Mouse (Mus musculus) adrenal gland, adult 2 months (tissue): ENCODE data around the gene Kif18b. TPM values are rescaled to one million over a fixed set of nuclear protein-coding genes. Genes with fewer than 3 reads are reported as not detected.

ENCODE experiments used
- DNase-seq: peaks from one replicate; pipeline ENCODE4 v3.0.0; 2021
- long read RNA-seq: library from polyadenylated mRNA; stranded (forward); transcript quantifications from one replicate; pipeline ENCODE4 v2.0.0, GENCODE M21; 2021
- polyA plus RNA-seq: library from polyadenylated mRNA; depleted of rRNA; stranded (reverse); fragments of >200 nt; gene quantifications from 2 replicates; pipeline ENCODE4 v1.2.3, GENCODE M21; 2012; rRNA removed
- total RNA-seq, 2 experiments: library from RNA; stranded (reverse); gene quantifications; 2 replicates each; pipeline ENCODE4 v1.2.3; 2021

Kif18b gene
- 1 to 10 TPM in 1 of 2 experiments, under 1 TPM in 1; 0.62 to 1.2 TPM for total RNA-seq
- 1.2 and 1.4 TPM in 2 replicates for polyA plus RNA-seq
- long read RNA-seq, partial matches to known transcripts, result 1 of 2 reads
- long read RNA-seq, other reads (novel, unspliced or antisense), result 0 of 2 reads

DNA sequence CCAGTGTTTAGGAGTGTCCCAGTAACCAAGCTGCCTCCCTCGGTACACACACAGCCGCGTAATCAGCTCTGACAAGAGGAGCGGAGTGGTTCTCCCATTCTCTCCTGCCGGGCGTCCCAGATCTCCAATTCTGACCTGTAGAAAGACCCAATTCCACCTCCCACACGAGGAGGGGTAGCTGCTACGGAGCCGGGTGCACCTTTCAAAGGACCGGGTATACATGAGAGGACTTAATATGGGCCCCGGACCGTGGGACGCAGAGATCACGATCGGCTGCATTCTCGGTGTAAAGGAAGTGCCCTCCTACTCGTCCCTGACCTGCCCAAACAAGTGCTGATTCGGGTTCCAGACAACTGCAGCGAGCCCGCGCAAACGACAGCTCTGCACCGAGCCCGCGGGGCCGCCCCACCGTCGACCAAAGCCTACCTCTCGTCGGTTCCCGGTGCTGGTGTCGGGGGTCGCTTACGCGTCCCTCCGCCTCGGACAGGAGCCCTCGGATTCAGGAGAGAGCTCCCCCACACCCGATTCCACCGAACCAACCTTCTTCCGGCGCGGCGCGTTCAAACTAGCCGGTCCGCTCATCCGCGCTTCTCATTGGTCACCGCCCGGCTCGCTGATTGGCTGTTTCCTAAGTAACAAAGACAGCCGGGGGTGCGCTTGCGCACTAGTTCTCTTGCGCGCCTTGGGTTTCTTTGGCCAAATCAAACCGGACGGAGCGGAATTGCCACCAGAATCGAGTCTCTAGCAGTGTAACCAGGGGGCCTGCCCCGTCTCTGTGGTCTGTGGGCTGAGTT lies at the start of gene Kif18b:
Gene Kif18b, minus strand, starts transcription at position 568 of the 794 bp plus-strand sequence.
- peak; percentile 93 for DNase-seq

DNA sequence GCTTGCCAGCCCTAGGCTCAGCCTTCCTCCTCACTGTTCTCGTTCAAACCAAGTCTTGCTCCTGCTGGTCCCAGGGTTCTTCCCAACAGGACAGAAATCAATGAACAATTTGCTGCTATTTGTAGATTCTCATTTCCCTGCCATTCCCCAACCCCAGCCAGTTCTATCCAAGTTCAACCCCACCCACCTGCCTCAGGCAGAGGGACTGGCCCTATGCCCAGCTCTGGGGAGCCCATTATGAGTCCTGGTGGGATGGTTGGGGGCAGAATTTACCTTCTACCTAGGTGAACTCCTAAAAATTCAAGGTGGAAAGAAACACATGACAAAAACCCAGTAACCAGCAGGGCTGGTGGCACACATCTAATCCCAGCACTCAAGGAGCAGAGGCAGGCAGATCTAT lies 47.4 kb upstream of the Kif18b start:
- no peak for DNase-seq

DNA sequence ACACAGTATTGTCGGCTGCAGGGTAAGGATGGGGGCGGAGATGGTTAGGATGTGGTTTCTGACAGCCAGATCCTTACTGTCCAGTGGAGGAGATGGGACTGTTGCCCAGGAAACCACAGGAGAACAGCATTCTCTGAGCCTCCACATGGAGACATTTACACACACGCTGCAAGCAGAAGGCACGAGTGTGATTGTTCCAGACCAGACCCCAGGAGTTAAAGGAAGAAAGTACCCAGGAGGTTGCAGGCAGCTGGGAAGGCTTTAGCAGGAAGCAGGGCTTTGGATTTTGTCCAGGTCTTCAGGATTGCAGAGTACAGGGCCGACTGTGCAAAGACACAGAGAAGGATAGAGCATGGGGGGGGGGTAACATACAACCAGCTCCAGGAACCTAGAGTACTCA lies 46.7 kb upstream of the Kif18b start:
- DNase-seq, result no peak

DNA sequence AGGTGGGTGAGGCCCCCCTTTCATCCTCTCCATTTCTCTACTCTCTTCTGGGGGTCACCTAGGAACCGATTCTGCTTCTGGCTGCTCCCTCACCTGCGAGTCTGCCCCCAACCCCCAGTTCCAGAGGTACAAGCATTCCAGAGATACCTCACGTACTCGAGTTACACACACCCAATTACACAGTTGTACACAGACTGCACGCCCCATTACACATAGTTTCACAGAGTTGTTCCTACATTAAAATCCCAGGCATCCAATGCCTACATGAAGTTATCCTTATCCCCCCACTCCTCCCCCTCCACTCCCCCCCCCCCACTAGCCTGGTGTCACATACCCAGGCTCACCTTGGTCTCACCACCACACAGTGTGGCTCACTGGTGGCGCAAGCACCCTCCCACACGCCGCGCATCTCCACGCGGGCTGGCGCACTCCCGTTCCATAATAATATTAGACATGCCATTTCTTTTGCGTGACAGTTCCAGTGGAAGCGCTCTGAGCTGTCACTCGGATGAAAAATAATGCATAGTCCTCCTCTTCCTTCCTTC lies 39.7 kb upstream of the Kif18b start:
- no peak for DNase-seq

DNA sequence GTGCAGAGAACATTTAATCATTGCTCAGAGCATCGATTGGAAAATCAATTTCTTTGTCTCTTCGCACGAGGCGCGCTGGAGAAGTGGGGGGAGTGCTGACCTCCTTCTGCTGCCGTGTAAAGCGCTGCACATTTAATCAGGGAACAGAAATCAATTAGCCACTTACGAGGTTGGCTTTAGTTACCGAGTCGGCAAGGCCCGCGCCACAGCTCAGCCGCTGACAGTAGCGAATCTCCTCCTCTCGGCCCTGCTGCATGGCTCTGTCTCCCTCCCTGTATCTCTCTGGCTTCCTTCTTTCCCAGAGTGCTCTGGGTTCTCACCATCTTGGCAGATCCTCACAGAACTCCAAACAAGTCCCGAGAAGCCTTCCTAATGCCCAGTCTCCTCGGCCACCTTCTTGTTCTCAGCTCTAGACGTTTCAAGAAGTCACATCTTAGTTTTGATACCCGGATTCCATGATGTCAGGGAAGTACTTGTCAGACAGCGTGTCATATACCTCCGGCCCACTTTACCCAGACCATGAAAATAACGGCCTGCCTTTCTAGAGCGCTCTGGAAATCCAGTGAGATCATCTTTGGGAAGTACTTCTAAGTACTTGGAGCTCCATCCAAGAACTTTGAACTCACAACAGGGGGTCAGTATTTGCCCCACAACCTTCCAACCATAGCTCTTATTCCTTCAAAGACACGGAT lies 39.1 kb upstream of the Kif18b start:
- no peak for DNase-seq

DNA sequence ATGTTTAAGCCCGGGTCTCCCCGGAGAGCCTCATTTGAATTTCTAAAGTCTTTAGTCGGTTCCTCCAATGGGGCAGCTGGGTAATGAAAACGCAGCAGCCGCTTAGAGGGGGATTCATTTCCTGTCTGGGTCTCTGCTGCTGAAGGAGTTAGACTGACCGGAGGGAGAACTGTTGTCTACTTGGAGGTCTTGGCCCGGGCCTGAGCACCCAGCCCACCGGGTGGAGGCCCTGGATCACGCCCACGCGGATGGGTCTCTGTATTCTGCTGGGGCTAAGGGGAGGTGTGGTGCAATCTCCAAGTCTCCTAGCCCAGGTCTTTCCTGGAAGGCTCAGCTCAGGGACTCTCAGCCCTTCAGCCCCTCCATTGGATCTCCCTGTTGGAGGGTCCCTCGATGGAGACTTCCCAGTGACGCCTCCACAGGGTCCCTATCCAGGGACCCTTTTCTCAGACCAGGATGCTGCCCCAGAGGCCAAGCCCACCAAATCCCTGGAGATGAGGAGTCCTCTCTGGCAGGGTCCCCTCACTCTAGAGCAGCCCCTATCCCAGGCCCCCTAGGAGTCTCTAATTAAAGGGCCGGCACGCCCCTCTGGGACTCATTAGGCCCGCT lies 38.4 kb upstream of the Kif18b start:
- no peak for DNase-seq

DNA sequence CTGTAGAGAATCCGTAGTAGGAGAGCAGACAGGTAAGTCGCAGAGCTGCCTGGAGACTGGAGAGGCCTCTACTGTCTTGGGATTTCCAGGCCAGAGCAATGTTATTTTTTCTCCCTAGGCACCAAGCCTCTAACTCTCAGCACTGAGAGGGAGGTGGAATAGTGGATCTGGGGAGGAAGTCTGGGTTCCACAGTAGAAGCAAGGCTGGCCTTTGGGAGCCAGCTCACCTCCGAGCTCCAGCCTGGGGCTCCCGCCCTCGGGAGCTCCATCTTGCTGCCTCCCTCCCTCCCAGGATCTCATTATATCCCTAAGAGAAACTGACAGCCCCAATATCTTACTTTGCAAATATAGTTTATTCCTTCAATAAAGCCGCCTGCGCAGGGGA lies 37.9 kb upstream of the Kif18b start:
- DNase-seq, result no peak

DNA sequence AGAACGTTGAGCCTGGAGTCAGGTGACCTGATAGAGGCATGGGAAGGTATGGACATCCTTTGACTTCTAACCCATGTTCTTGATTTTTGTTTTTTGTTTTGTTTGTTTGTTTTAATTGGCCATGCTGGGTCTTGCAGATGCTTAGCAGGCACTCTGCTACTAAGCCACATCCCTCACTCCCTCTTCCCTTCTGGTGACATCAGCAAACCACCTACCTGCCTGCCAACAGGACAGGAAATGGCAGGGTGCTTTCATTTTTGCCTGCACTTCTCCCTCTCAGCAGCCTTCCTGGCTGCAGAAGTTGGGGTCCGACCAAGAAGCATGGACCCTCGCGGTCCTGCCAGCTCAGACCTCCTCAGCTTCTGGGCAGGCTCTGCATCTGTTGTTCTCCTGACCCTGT lies 36.2 kb upstream of the Kif18b start:
- no peak for DNase-seq

DNA sequence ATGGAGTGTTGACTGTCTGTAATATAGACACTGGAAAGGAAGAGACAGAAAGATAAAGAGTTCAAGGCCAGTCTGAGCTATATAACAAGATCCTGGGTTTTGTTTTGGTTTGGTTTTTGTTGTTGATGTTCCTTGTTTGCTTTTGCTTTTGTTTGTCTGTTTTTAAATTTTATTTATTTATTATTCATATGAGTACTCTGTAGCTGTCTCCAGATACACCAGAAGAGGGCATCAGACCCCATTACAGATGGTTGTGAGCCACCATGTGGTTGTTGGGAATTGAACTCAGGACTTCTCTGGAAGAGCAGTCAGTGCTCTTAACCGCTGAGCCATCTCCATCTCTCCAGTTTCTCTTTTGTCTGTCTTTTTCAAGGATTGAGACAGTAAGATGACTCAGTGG lies 33.9 kb upstream of the Kif18b start:
- no peak for DNase-seq

DNA sequence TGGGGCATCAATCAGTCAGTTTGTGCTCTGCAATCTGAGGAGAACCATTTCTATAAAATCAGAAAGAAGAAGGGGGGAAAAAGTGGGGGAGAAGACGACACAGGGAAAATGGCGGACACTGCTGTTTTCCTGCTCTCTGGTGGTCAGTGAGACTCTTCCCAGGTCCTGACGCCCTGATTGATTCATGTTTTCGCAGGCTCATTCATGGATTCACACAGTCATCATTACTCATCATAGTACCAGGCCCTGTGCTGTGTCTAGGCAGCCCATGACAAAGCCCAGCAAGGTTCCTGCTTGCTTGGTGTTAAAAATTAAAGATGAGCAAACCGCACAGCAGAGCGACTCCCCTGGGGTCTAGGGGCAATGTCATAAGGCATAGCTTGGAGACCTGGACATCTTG lies 33.5 kb upstream of the Kif18b start:
- DNase-seq, result no peak

DNA sequence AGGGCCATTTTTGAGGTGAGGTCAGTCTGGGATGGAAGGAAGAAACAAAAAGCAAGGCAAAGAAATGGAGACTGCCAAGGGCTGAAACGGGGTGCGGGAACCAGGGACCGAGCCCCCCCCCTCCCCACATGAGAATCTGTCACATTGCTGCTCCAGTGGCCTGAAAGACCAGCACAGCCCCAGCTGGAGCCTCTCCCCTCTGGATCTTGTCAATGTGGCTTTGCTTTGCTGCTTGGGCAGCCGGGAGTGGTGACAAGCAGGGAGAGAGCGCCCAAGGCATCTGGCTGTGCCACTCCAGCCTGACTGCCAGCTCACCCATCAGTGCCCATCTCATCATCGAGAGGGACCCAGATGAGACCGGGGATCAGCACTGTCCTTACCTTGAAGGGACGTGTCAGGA lies 32.8 kb upstream of the Kif18b start:
- DNase-seq, result no peak

DNA sequence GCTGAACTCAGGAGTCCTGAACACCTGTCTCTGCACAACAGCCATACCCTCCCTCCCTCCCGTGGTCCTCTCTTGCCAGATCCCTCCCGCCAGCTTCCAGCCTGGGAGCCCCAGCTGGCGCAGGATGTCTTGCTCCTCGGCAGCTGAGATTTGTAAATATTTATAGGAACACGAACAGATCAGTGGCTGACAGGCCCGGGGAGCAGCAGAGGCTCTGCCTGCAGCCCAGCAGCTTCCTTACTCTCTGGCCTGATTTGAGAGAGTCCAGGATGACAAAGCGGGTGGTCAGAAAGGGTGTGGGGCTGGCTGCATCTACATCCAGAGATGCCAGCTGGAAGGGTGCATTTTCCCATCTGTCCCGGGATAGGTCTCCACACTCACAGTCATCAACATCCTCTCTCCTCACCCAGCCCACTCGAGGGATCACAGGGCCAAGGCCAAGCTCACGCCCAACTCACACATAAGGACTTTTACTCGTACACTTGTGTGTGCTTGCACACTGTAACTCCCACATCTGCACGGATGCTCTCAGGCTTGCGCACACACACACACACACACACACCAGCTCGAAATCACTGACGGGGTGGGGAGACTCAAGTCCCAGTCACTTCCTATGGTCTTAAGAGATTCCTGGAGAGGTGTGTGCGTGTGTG lies 32.2 kb upstream of the Kif18b start:
- no peak for DNase-seq

DNA sequence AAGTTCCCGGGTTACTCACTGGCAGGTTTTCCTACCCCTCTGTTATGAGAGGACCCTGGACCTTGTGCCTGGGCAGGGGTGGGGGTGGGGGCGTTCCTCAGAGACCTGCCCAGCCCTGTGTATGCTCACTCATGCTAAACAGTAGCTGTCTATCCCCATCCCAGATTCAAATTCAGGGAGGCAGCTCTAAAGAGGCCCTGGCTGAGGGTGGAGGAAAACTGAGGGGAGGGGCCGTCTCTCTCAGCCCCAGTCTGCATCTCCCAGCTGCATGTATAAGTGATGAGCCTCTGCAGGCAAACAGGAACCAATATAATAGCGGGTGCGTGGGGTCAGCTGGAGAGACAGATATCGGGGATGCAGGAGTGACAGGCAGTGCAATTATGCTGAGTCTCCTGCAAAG lies 28.0 kb upstream of the Kif18b start:
- DNase-seq, result no peak

DNA sequence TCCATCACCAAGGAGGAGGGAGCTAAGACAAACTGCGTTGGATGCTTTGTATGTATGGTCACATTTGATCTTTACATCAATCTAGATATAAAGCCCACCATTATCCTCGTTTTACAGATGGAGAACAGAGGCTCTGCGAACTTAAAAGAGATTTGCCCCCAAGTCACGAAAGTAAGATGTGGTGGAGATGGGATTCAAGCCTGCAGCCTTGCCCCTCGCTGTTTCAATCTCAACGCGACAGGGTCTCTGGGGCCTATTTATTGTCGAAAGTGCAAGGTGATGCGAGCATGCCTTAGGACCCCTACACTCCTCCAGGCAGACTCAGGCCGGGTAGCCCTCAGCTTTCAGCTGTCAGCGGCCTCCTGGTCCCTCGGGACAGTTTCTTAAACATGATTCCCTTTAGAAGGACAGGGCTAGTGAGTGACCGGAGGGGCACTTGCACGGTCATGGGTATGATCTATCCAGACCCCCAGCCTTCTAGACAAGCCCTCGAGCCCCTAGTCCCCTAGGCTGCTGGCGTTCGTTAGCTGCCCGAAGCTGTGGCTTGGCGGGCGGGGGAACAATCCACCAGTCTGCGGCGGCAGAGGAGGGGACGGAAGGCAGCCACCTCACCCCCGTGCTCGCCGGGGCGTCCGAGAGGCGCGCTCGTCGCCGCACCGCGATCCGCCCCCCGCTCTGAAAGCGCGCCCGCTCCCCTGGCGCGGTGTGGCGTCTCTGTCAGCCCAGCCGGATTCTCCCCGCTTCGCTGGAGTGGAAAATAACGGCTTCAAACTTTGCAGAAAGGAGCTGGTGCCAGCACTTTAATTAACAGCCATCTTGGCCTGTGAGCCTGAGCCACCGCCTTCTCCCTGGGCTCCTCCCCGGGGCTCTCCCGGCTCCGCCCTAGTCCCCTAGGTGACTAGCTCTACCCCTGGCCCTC lies 23.4 kb upstream of the Kif18b start:
- peak; percentile 65 for DNase-seq

DNA sequence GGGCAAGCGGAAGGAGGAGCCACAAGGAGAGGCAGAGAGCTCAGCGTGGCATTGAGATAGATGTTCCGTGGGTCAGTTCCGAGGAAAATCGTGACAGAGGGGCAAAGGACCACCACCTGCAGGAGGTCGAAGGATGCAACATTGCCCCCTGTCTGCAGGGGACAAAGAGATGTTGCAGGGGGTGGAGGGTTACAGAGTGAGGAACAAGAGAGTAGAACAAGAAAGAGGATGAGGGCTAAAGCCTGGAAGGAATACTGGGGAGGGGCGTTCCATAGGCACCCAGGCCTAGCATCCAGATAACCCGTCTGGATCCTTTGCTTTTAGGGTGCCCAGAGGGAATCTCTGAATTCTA lies 22.0 kb upstream of the Kif18b start:
- DNase-seq, result no peak

DNA sequence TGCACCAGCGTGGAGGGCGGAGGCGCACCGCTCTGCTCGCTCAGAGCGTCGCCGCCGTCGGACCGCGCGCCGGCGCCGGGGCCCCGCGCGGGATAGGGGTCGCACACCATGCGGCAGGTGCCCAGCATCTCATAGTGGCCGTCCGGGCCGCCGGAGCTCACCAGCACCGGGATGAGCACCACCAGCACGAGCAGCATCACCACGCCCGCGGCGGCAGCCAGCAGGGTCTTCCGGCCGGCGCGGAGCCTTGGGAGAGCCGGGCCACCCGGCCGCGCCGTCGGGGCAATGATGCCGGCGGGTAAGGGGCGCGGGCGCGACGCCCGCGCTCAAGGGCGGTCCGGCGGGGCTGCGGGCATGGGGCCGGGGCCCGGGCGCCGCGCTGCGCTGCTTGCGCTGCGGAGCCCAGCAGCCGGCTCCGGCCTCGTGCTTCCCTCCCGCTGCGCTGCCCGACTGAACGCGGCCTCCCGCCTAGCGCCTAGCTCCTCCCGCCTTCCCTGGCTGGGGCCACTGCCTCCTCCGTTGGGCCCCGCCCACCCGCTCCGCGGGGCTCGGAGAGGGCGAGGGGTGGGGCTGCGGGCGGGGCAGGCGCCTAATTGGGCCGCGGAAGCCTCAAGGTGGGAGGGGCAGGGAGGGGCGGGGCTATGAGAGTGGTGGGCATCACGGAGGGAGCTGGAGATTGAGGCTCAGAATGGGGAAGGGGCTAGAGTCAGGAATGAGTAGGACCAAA lies 21.5 kb upstream of the Kif18b start, which contains the start of gene C1ql1:
Gene C1ql1, minus strand, starts transcription at position 424 of the 727 bp plus-strand sequence.
- DNase-seq, result peak; percentile 94

DNA sequence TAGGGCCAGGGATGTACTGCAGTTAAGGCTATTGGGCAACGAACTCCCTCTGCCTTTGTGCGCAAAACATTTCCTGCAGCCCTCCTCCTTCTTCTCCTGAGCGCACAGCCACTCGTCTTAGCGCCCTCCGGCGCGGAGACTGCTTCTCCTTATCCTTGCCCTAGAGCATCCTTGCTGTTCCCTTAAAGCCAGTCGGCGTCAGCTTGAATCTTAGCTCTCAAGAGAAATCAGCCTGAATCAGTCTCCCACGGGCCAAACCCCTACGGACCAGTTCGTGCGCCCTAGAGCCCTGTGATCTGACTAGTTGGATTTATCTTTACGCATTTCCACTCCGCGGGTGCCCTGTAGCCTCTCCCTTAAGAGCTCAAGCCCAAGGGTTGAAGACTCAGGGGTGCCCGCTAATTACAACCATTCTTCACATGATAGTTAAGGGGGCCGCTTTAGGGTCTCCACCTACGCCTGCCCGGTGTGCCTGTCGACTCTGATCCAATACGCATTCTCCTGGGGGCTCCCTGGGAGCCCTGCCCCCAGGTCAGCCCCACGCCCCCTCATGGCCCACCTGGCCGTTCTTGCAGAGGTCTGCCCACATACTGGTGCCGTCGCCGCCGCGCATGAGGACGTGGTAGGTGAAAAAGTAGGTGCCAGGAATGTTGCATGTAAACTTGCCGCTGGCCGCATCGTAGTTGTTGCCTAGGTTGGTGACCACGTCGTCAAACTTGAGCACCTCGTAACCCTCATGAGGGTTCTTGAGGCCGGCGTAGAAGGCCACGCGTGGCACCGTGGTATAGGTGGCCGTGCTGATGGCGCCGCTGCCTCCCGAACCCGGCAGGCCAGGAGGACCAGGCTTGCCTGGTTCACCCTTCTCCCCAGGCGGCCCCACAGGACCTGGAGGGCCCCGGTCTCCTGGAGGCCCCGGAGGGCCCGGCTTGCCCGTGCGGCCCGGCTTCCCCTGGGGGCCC lies 20.7 kb upstream of the Kif18b start:
- no peak for DNase-seq

DNA sequence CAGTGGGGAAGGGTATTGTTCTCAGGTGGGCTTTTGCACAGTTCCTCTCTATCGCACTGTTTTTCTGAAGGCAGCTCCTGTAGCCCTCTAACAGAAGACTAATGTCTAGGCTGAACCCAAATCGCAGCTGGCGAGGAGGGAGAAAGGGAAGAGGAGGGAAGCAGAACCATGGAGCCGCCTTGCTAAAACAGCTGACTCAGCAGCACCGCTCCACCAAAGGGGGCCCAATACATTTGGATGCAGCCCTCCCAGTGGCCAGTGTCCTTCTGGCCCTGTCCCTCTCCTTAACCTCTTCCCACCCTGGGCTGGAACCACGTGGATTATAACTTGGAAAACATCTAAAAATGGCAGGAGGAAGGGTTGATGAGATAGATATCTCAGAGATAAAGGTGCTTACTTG lies 16.3 kb upstream of the Kif18b start:
- DNase-seq, result no peak

DNA sequence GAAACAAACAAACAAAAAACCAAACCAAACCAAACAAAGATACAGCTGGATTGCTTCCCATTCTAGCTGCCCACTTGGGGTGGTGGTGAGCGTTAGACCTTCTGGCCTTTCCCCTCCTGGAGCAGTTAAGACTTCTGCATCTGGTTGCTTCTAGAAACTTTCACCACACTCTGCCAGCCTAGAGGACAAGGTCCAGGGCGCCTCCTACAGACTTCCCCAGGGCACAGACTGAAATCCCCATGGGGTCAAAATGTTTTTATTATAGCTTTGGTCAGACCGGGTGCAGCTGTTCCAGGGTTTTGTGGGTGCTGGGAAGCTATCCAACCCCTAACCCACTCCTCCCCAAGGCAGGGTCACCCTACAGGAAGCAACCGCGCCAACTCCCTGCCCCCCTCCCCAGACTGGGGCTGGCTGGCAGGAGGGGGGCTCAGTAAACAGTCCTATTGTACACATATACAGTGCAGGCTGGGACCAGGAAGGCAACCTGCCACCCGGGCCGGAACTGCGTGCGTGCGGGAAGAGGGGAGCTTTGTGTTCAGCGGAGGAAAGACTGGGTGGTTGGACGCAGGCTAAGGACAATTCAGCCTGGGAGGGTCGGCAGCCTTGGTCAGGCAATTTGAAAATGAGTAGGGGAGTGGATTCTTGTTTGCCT lies 14.2 kb upstream of the Kif18b start:
- no peak for DNase-seq
